Mouse (Mus musculus): ENCODE results near the gene Dlec1. TPM values are rescaled to one million over a fixed set of nuclear protein-coding genes. Genes with fewer than 3 reads are reported as not detected.
A peak's percentile ranks its signal among the peaks of the same experiment; 100 is the strongest.

The Dlec1 gene
- polyA plus RNA-seq, 1 experiment from 2014 or later: 0.64 TPM

DNA sequence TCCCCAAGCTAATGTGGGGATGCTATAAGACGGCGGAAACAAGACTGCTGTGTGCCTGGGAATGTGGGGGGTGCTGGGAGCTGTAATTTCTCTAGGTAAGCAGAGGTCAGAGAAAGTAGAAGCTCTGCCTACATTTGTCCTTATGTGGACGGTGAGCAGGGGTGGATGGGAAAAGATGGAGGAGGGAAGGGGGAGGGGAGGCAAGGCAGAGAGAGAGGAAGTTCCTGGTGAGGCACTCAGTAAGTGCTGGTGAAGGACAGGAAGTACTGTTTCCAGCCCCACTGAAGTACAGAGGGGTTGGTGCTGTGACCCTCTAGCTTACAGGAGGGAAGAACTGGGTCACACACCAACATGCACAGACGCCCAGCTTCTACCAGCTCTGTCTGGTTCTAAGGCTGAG is 38.0 kb upstream of the Dlec1 start:
- 58% methylated on average over 4 of the region's 4 CpGs for WGBS

DNA sequence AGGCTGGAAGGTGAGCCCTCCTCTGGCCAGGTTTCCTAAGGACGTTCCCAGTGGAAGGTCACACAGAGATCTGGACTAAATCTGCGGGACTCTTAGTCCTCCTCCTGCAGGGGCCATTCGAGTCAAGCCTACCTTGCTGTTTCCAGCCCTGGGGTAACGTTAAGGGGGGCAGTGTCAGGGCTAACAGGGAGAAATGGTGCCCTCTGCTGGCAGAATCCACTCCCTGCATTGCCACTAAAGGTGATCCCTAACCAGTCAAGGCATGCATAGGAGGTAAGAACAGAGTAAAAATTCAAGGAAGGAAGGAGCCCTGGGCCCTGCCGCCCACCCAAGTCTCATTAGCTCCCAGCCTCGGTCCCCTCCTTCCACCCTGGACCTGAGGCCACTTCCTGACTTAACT is 34.7 kb upstream of the Dlec1 start:
- ATAC-seq (peak; percentile 70), DNase-seq (ENCODE audit: low spot score) (peak; percentile 82)
- Histone ChIP-seq H3K27ac (ENCODE audit: low read length) (no peak overlapping the region), H3K4me2 (replicated peaks; ENCODE audit: low read depth, low read length) (no peak overlapping the region), H3K4me3 (ENCODE audit: low read depth, low read length) (no peak overlapping the region), H3K4me1 (ENCODE audit: insufficient read depth, low read depth, low read length) (no peaks in the 10 kb centered on the region; the same call in 1 of the 2 replicates), H3K27me3 (replicated peaks; ENCODE audit: insufficient read depth, low read length) (no peaks in the 10 kb centered on the region), H3K36me3 (ENCODE audit: insufficient read depth, low read length) (no peaks in the 10 kb centered on the region), H3K9me3 (ENCODE audit: low read length) (no peaks in the 10 kb centered on the region), H3K9ac (replicated peaks; ENCODE audit: low read depth) (no peak overlapping the region)
- 5% methylated on average over 6 of the region's 6 CpGs for WGBS
- TF ChIP-seq EP300 (IDR thresholded peaks at IDR 0.05) (no peak), CTCF (IDR thresholded peaks at IDR 0.05) (peak; percentile 94)

More for the DNA sequence above, 38.0 kb upstream of the Dlec1 start:
- Histone ChIP-seq H3K4me3 (ENCODE audit: low read depth, low read length) (no peak overlapping the region), H3K9me3 (ENCODE audit: low read length) (no peaks in the 10 kb centered on the region), H3K27me3 (replicated peaks; ENCODE audit: insufficient read depth, low read length) (no peaks in the 10 kb centered on the region), H3K9ac (replicated peaks; ENCODE audit: low read depth) (no peak overlapping the region), H3K4me2 (replicated peaks; ENCODE audit: low read depth, low read length) (no peak overlapping the region), H3K27ac (ENCODE audit: low read length) (no peak overlapping the region), H3K4me1 (ENCODE audit: insufficient read depth, low read depth, low read length) (no peaks in the 10 kb centered on the region; the same call in 1 of the 2 replicates), H3K36me3 (ENCODE audit: insufficient read depth, low read length) (no peaks in the 10 kb centered on the region)
- no peak for ATAC-seq
- peak; percentile 45 for DNase-seq (ENCODE audit: low spot score)
- TF ChIP-seq CTCF (IDR thresholded peaks at IDR 0.05): no peak

DNA sequence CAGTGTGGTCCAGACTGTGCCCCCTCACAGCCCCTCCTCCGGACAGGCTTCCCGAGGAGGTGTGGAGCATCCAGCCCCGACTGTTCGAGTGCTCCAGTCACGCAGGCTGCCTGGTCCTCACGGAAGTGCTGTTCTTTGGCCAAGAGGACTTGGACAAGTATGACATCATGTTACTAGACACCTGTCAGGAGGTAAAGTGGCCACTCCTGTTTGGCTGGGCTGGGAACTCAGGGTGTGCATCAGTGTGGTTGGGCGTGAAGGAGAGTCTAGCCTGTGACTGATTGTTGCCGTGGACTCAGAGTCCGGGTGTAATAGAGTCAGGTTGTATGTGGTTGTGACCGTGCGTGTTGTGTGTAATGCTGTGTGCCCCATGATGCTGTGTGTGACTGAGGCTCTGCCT is 34.0 kb upstream of the Dlec1 start:
- DNase-seq (ENCODE audit: low spot score): peak; percentile 89
- no peak overlapping the region for H3K4me2 ChIP-seq (replicated peaks; ENCODE audit: low read depth, low read length)
- H3K9ac ChIP-seq (replicated peaks; ENCODE audit: low read depth): no peak overlapping the region
- WGBS: 66% methylated on average over 11 of the region's 11 CpGs
- H3K36me3 ChIP-seq (ENCODE audit: insufficient read depth, low read length): no peaks in the 10 kb centered on the region
- TF ChIP-seq CTCF (IDR thresholded peaks at IDR 0.05) (no peak), EP300 (IDR thresholded peaks at IDR 0.05) (no peak)
- H3K4me3 ChIP-seq (ENCODE audit: low read depth, low read length): no peak overlapping the region
- no peak overlapping the region for H3K27ac ChIP-seq (ENCODE audit: low read length)
- H3K27me3 ChIP-seq (replicated peaks; ENCODE audit: insufficient read depth, low read length): no peaks in the 10 kb centered on the region
- no peaks in the 10 kb centered on the region; the same call in 1 of the 2 replicates for H3K4me1 ChIP-seq (ENCODE audit: insufficient read depth, low read depth, low read length)
- ATAC-seq: peak; percentile 79
- no peaks in the 10 kb centered on the region for H3K9me3 ChIP-seq (ENCODE audit: low read length)

DNA sequence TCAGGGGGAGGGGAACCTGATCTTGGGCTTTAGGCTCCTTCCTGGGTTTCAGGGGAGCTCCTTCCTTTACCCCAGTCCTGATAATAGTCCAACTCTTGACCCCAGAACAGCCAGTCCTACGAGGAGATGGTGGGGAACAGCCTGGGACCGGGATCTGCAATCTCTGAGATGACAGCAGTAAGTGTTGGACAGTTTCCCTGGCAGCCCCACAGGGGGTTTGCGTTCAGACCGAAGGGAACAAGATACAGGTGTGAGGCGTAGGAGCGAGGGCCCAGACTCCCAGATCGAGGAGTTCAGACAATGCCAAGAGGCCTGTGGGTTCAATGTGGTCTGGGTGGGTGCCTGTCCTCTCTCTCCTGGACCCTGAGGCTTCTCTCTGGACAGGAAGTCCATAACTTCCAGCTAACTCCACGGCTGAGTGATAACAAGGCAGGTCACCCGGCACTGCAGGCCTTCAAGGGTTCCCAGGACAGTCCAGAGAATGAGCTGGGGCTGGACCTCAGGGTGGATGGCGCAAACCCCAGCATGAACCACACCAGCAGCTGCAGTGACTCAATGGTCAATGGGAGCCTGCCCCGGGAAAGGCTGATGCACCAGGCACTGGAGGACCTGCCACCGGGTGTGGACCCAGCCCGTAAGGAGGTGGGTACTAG is 32.0 kb upstream of the Dlec1 start:
- DNase-seq (ENCODE audit: low spot score): no peak
- Histone ChIP-seq H3K36me3 (ENCODE audit: insufficient read depth, low read length) (no peaks in the 10 kb centered on the region), H3K4me2 (replicated peaks; ENCODE audit: low read depth, low read length) (no peak overlapping the region), H3K9ac (replicated peaks; ENCODE audit: low read depth) (no peak overlapping the region), H3K4me1 (ENCODE audit: insufficient read depth, low read depth, low read length) (no peaks in the 10 kb centered on the region; the same call in 1 of the 2 replicates), H3K9me3 (ENCODE audit: low read length) (no peaks in the 10 kb centered on the region), H3K27ac (ENCODE audit: low read length) (no peak overlapping the region), H3K27me3 (replicated peaks; ENCODE audit: insufficient read depth, low read length) (no peaks in the 10 kb centered on the region), H3K4me3 (ENCODE audit: low read depth, low read length) (no peak overlapping the region)
- no peak for ATAC-seq
- TF ChIP-seq EP300 (IDR thresholded peaks at IDR 0.05) (no peak), CTCF (IDR thresholded peaks at IDR 0.05) (no peak)
- WGBS: 78% methylated on average over 13 of the region's 13 CpGs

DNA sequence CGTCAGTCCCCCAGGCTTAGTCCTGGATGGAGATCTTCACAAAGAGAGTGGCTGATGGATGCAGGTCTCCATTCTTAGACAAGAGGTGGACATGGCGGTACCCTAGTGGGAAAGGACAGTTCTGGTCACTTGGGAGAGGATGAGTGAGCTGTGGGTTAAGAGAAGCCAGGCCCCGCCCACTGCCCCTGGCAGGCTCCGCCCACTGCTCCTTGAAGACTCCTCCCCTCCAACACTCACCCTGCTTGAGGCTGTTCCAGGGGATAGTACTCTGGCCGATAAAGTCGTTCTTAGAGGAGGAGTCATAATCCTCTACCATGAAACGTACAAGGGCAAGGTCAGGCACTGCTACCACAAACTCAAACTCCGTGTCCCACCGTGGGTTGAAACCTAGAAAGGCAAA is 30.5 kb upstream of the Dlec1 start:
- no peaks in the 10 kb centered on the region; the same call in 1 of the 2 replicates for H3K4me1 ChIP-seq (ENCODE audit: insufficient read depth, low read depth, low read length)
- no peak overlapping the region for H3K4me2 ChIP-seq (replicated peaks; ENCODE audit: low read depth, low read length)
- no peak for DNase-seq (ENCODE audit: low spot score)
- no peak overlapping the region for H3K4me3 ChIP-seq (ENCODE audit: low read depth, low read length)
- H3K9ac ChIP-seq (replicated peaks; ENCODE audit: low read depth): no peak overlapping the region
- no peaks in the 10 kb centered on the region for H3K9me3 ChIP-seq (ENCODE audit: low read length)
- WGBS: 71% methylated on average over 9 of the region's 9 CpGs
- TF ChIP-seq CTCF (IDR thresholded peaks at IDR 0.05): no peak
- TF ChIP-seq EP300 (IDR thresholded peaks at IDR 0.05): no peak
- no peak overlapping the region for H3K27ac ChIP-seq (ENCODE audit: low read length)
- ATAC-seq: no peak
- H3K36me3 ChIP-seq (ENCODE audit: insufficient read depth, low read length): no peaks in the 10 kb centered on the region
- no peaks in the 10 kb centered on the region for H3K27me3 ChIP-seq (replicated peaks; ENCODE audit: insufficient read depth, low read length)

DNA sequence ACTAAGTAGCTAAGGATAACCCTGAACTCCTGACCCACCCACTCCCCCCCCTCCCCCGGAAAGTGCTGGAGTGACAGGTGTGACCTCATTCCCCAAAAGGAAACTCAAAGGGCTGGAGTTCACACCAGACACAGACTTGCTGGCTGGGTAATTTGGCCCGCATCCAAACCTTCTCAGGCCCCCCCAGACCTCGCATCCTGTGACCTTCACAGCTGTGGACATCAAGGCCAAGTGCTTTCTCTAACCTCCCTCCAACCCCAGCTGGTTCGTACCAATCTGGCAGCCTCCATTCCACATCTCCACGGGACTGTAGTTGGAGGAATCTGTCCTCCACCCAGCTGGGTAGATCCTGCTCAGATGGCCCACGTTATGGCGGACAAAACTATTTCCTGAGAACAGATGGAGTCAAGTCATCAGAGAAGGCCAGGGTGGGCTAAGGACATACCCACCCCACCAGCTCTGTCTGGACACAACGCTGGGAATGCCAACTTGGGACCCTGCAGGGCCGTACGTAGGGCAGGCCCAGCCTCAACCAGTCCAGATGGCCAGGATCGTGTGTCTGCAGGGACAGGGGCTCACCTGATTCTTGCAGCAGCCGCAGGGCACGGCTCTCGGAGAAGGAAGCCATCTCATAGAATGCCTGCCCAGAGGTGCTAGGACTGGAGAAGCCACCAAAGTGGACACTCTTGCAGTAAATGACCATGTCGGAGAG is 28.9 kb upstream of the Dlec1 start:
- DNase-seq (ENCODE audit: low spot score): no peak
- Histone ChIP-seq H3K4me3 (ENCODE audit: low read depth, low read length) (no peak overlapping the region), H3K9me3 (ENCODE audit: low read length) (no peaks in the 10 kb centered on the region), H3K9ac (replicated peaks; ENCODE audit: low read depth) (no peak overlapping the region), H3K4me1 (ENCODE audit: insufficient read depth, low read depth, low read length) (no peaks in the 10 kb centered on the region), H3K27ac (ENCODE audit: low read length) (no peak overlapping the region), H3K27me3 (replicated peaks; ENCODE audit: insufficient read depth, low read length) (no peaks in the 10 kb centered on the region), H3K36me3 (ENCODE audit: insufficient read depth, low read length) (no peaks in the 10 kb centered on the region), H3K4me2 (replicated peaks; ENCODE audit: low read depth, low read length) (no peak overlapping the region)
- WGBS: 66% methylated on average over 15 of the region's 15 CpGs
- ATAC-seq: 0 out of 2 replicates have a peak, but pooled peaks have one; percentile 14
- TF ChIP-seq CTCF (IDR thresholded peaks at IDR 0.05): no peak

All from lung, postnatal 0 days (tissue).